Mouse (Mus musculus) kidney, embryonic 16.5 days (tissue): ENCODE results near the gene Klk1b8. TPM values are rescaled to one million over a fixed set of nuclear protein-coding genes. Genes with fewer than 3 reads are reported as not detected.
"Not testable (repeated sequence)": the region's sequence is repeated elsewhere in the genome, so short reads cannot be mapped to it uniquely, and the experiment has no call there.

Experiments used
- ATAC-seq: fragments of 200-750 bp; cut with Nextera tagmentation; 2 replicates; pipeline ENCODE4 v1.8.0; 2017; ENCODE audit warnings: moderate TSS enrichment; ENCODE audit not compliant: low FRiP score, low TSS enrichment
- H3K27ac ChIP-seq: fragments of 300-500 bp; sonication (generic); 2 replicates; pipeline ENCODE4 v1.5.1; 2014; ENCODE audit warnings: low read length
- H3K27me3 ChIP-seq: fragments of 300-500 bp; sonication (generic); 2 replicates; pipeline ENCODE4 v1.6.1; 2014; ENCODE audit warnings: low read length, control low read depth, mixed read lengths; ENCODE audit not compliant: insufficient read depth
- H3K36me3 ChIP-seq: fragments of 300-500 bp; sonication (generic); 2 replicates; pipeline ENCODE4 v1.6.1; 2014; ENCODE audit warnings: low read length, control low read depth, mixed read lengths; ENCODE audit not compliant: insufficient read depth
- H3K4me1 ChIP-seq: fragments of 300-500 bp; sonication (generic); 2 replicates; pipeline ENCODE4 v1.6.1; 2014; ENCODE audit warnings: low read length, control low read depth, mixed read lengths; ENCODE audit not compliant: insufficient read depth
- H3K4me2 ChIP-seq: fragments of 300-500 bp; sonication (generic); replicated peaks from 2 replicates; pipeline ENCODE4 v1.6.1; 2014; ENCODE audit warnings: low read depth, low read length
- H3K4me3 ChIP-seq: fragments of 300-500 bp; sonication (generic); 2 replicates; pipeline ENCODE4 v1.5.1; 2014; ENCODE audit warnings: mild to moderate bottlenecking, low read length
- H3K9ac ChIP-seq: fragments of 300-500 bp; sonication (generic); replicated peaks from 2 replicates; pipeline ENCODE4 v1.6.1; 2014; ENCODE audit warnings: low read length
- H3K9me3 ChIP-seq: fragments of 300-500 bp; sonication (generic); 2 replicates; pipeline ENCODE4 v1.6.1; 2016; ENCODE audit warnings: low read length, control low read depth
- WGBS: fragments of 180-500 bp; shearing (Covaris S2); extraction: QIAGEN DNeasy Blood & Tissue Kit; methylation state at CpG from one replicate; pipeline ENCODE4 v1.1.7; 2014; 5-methylcytosine and 5-hydroxymethylcytosine counted together
- polyA plus RNA-seq: library from polyadenylated mRNA; unstranded; fragments of >200 nt; fragmentation: Nextera tagmentation; extraction: Ambion mirVana; gene quantifications from 2 replicates; pipeline ENCODE4 v1.2.1, GENCODE M21; 2015

The Klk1b8 gene
- polyA plus RNA-seq, 1 experiment from 2014 or later = not detected

DNA sequence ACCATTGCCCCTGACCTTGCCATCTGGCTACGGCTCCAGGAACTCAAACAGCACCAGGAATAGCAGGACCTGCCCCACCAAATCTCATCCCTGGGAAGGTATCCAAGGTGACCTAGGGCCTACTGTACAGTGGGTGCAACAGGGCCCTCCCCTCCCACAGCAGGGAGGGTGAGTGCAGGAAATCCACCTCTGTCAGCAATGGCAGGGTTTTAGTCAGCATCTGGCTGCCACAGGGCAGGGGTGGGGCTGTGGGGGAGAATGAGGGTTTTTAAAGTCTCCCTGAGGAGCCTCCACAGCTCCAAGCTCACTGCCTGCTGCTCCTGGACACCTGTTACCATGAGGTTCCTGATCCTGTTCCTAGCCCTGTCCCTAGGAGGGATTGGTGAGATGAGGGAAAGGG lies 25.3 kb downstream of the Klk1b8 start, which contains the start of gene Klk1b9:
TSS of gene Klk1b9 (plus strand) at position 301 of the 400 bp plus-strand sequence.
- ATAC-seq, H3K4me3 ChIP-seq, H3K4me1 ChIP-seq, H3K27me3 ChIP-seq, H3K9me3 ChIP-seq, H3K27ac ChIP-seq, H3K9ac ChIP-seq, H3K4me2 ChIP-seq, H3K36me3 ChIP-seq: not testable (repeated sequence)
- 58% methylated on average over 1 of the region's 1 CpGs for WGBS

- no peaks in the 10 kb centered on the region for H3K27me3 ChIP-seq
- H3K27ac ChIP-seq = no peak overlapping the region
- ATAC-seq = no peak
- H3K36me3 ChIP-seq = no peaks in the 10 kb centered on the region
- H3K4me2 ChIP-seq = no peak overlapping the region
- no peaks in the 10 kb centered on the region for H3K4me1 ChIP-seq
- H3K9me3 ChIP-seq = no peaks in the 10 kb centered on the region
- H3K4me3 ChIP-seq = no peak overlapping the region
- no peak overlapping the region for H3K9ac ChIP-seq
These were observed 35.2 kb downstream of the Klk1b8 start for GRCm38 (mm10) chr7:43985657-43986056.

GRCm38 (mm10) chr7:43994821-43995220 lies 44.4 kb downstream of the Klk1b8 start:
- H3K9me3 ChIP-seq, H3K4me2 ChIP-seq, H3K4me1 ChIP-seq, H3K27me3 ChIP-seq, H3K9ac ChIP-seq, H3K27ac ChIP-seq, ATAC-seq, H3K36me3 ChIP-seq, H3K4me3 ChIP-seq: not testable (repeated sequence)
- WGBS = 60% methylated on average over 1 of the region's 1 CpGs

GRCm38 (mm10) chr7:43995577-43995976 lies 45.1 kb downstream of the Klk1b8 start, which contains the start of gene Klk1b11:
Klk1b11 (plus strand) TSS chr7:43995877.
- H3K9me3 ChIP-seq, H3K36me3 ChIP-seq, ATAC-seq, H3K4me2 ChIP-seq, H3K4me1 ChIP-seq, H3K27me3 ChIP-seq, H3K27ac ChIP-seq, H3K4me3 ChIP-seq, H3K9ac ChIP-seq: not testable (repeated sequence)
- 80% methylated on average over 4 of the region's 4 CpGs for WGBS

Other genes with a start within 250 kb of the Klk1b8 start
- gene Klk13, start 238.1 kb upstream of the Klk1b8 start, polyA plus RNA-seq = 0.29 and 0.58 TPM in 2 replicates
- not detected in 2 replicates for gene Klk12, start 181.8 kb upstream of the Klk1b8 start, polyA plus RNA-seq
- gene Klk11, start 176.1 kb upstream of the Klk1b8 start, polyA plus RNA-seq = not detected in 2 replicates
- 0.54 and 0.71 TPM in 2 replicates for gene Klk10, start 169.6 kb upstream of the Klk1b8 start, polyA plus RNA-seq
- gene Klk9, start 158.8 kb upstream of the Klk1b8 start, polyA plus RNA-seq = 0.23 TPM in 1 of 2 replicates, not detected in the other
- gene Klk8, start 153.1 kb upstream of the Klk1b8 start, polyA plus RNA-seq = 31.2 and 34.4 TPM in 2 replicates
- gene Klk7, start 139.4 kb upstream of the Klk1b8 start, polyA plus RNA-seq = 0.07 and 0.12 TPM in 2 replicates
- gene Klk6, start 126.2 kb upstream of the Klk1b8 start, polyA plus RNA-seq = 0.15 TPM in 1 of 2 replicates, not detected in the other
- not detected in 2 replicates for gene Klk5, start 108.7 kb upstream of the Klk1b8 start, polyA plus RNA-seq
- gene Klk4, start 69.5 kb upstream of the Klk1b8 start, polyA plus RNA-seq = not detected in 2 replicates
- gene Klk15, start 16.9 kb upstream of the Klk1b8 start, polyA plus RNA-seq = not detected in 2 replicates
- gene Klk1b1, start 16.1 kb downstream of the Klk1b8 start, polyA plus RNA-seq = not detected in 2 replicates
- gene Klk1b9, start 25.4 kb downstream of the Klk1b8 start, polyA plus RNA-seq = not detected in 2 replicates
- gene Klk1b11, start 45.2 kb downstream of the Klk1b8 start, polyA plus RNA-seq = not detected in 2 replicates
- not detected in 2 replicates for gene Klk1b26, start 61.5 kb downstream of the Klk1b8 start, polyA plus RNA-seq
- gene Klk1b27, start 101.6 kb downstream of the Klk1b8 start, polyA plus RNA-seq = not detected in 2 replicates
- gene Klk1b21, start 151.7 kb downstream of the Klk1b8 start, polyA plus RNA-seq = not detected in 2 replicates
- not detected in 2 replicates for gene Klk1b22, start 162.0 kb downstream of the Klk1b8 start, polyA plus RNA-seq
- gene Klk1b16, start 186.1 kb downstream of the Klk1b8 start, polyA plus RNA-seq = not detected in 2 replicates
- not detected in 2 replicates for gene Klk1b24, start 237.6 kb downstream of the Klk1b8 start, polyA plus RNA-seq
- 0.19 TPM in 1 of 2 replicates, not detected in the other for gene Klk1b3, start 247.5 kb downstream of the Klk1b8 start, polyA plus RNA-seq